Mouse (Mus musculus): ENCODE measurements around the gene Hepacam2.
"Not testable (repeated sequence)": the region's sequence is repeated elsewhere in the genome, so short reads cannot be mapped to it uniquely, and the experiment has no call there.

Gene Hepacam2

GRCm38 (mm10) chr6:3463594-3463993, 34.5 kb downstream of the Hepacam2 start:
- DNase-seq (ENCODE audit: low read depth, low spot score), result no peak

- DNase-seq (ENCODE audit: low read depth, low spot score), result no peak
Observed at GRCm38 (mm10) chr6:3463026-3463425, 35.1 kb downstream of the Hepacam2 start.

DNA sequence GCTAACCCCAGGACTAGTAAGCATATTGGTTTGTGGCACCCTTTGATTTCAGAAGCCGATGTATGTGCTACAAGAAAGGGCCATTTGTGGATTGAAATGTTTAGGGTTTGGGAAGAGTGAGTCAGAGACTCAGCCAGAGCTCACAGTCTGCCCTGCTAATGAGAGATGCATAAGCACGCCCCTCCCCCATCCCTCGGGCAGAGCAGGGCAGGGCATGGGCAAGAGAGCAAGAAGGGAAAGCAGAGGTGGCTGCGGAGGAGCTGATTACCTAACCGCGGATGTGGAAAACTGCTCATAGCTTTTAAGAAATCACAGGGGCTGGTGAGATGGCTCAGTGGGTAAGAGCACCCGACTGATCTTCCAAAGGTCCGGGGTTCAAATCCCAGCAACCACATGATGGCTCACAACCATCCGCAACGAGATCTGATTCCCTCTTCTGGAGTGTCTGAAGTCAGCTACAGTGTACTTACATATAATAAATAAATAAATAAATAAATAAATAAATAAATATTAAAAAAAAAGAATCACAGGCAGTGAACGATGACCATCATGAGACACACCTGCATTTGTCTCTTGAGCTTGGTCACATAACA, 42.1 kb downstream of the Hepacam2 start:
- no peak for DNase-seq (ENCODE audit: low read depth, low spot score)

DNA sequence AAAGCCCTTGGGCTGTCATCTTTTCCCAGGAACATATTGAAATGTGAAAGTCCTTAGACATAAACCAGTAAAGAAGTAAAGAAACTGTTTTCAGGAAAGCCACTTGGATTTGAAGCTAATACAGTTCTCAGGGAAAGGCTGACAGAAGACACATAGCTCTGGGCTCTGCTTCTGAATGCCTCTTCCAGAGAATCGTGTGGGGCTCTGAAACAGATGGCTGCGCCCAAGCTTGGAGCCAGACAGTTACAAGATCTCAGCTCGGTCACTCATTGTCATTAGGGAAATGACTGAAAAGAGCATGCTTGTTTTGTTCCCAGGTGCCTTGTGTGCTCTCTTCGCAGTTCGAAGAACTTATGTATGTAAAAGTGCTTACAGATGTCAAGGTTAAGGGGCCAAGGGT, 43.7 kb downstream of the Hepacam2 start:
- DNase-seq (ENCODE audit: low read depth, low spot score), result no peak

DNA sequence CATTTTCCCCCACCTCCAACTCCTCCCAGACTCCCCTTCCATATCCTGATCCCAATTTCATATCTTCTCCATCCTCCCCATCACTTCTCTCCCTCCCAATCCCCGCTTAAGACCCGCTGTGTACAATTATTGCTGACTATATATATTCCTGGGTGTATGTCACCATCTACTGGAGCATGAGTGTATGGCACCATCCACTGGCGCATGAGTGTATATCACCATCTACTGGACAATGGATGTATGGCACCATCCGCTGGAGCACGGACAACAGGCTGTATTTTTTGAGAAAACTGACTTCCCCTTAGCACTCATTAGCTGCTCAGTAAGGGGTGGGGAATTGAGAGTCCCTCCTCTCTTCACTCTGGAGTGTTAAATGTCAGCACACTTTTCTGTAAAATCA, 50.7 kb downstream of the Hepacam2 start:
- peak; percentile 82 for DNase-seq (ENCODE audit: low read depth, low spot score)

GRCm38 (mm10) chr6:3443905-3444304, 54.2 kb downstream of the Hepacam2 start:
- no peak for DNase-seq (ENCODE audit: low read depth, low spot score)

GRCm38 (mm10) chr6:3436087-3436486, 62.0 kb downstream of the Hepacam2 start:
- DNase-seq (ENCODE audit: low read depth, low spot score), result no peak

DNA sequence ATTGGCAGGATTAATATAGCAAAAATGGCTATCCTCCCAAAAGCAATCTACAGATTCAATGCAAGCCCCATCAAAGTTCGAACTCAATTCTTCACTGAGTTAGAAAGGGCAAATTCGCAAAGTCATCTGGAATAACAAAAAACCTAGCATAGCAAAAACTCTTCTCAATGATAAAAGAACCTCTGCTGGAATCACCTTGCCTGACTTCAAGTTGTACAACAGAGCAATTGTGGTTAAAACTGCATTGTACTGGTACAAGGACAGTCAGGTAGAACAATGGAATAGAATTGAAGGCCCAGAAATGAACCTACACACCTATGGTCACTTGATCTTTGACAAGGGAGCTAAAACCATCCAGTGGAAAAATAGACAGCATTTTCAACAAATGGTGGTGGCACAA, 67.1 kb downstream of the Hepacam2 start:
- DNase-seq (ENCODE audit: low read depth, low spot score), result not testable (repeated sequence)

GRCm38 (mm10) chr6:3427047-3427446, 71.1 kb downstream of the Hepacam2 start:
- DNase-seq (ENCODE audit: low read depth, low spot score), result no peak

DNA sequence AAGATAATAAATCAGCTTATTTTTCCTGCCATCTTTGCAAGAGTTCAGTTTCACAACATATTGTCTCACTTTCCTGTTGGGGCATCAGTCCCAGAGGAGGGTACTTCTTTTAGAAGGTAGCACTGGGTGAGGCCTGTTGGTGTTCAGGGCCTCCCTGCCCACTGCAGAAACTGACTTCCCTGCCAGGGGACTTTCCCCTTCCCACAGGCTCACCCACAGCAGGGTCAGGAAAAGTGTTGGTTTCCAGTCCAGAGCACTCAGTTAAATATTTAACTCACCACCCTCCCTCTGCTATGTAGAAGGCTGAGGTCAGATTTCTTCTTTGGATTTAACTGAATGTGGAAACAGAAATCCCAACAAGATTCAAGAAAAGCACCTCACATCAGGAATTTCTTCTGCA, 72.8 kb downstream of the Hepacam2 start:
- DNase-seq (ENCODE audit: low read depth, low spot score), result not testable (repeated sequence)

DNA sequence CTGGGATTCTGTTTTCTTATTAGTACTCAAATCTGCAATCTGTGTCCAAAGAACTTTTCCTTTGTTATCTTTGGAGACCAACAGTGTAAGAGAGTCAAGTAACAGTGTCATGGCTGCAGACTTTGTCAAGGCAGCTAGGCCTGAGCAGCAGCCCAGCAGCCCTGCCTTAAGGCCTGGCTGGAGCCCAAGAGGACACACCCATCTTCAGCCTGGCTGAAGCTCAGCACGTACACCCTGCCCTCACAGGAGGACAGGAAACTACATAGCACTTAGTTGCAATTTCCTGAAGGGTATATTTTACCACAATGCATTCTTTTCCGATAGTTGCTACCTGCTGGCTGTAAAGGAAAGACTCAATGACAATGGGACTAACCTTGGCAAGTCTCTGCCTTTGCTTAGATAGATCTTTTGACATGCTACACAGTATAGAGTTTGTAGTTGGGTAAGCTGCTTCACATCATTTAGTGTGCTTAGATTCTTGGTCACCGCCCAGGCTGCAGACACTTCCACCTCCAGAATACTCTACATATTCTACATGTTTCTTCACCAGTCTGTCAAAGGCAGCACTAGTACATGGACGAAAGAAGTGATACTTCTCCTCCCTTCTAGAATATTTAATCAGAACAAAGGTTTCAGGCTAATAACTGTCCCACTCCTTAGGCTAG, 73.4 kb downstream of the Hepacam2 start:
- DNase-seq (ENCODE audit: low read depth, low spot score), result not testable (repeated sequence)

Data from mesoderm, embryonic 11.5 days (tissue).